Mouse (Mus musculus) c-Kit-positive CD71-negative TER-119-negative erythroid progenitor cells, embryonic 14.5 days (primary cell): Measurements from ENCODE around the gene Olfr1136.

Source experiments
- DNase-seq: peaks from one replicate; pipeline ENCODE4 v3.0.0-alpha.2; 2013; ENCODE audit warnings: low read depth

Gene Olfr1136

GRCm38 (mm10) chr2:87693847-87694246 lies at the start of gene Olfr1136:
Gene Olfr1136, minus strand, starts transcription at chr2:87693947.
- DNase-seq: no peak

DNA sequence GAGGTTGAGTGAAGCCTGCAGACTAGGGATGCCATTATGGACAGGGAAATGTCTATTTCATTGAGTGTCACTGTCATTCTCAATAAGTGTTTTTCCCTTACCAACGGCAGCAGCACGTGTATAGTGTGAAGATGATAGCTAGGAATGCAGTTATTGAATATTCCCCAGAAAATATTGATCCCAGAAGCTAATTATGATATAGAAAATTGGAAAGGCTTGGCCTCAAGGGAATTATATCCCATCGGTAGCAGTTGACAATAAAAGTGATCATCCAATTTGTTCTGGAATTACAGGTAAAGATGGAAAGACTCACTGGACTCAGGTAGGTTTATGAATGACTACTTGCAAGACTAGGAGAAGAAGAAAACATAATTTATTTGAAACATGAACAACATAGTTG lies 49.7 kb upstream of the Olfr1136 start, which contains the start of gene Olfr1140:
Gene Olfr1140 (plus strand): TSS at position 301 of the 400 bp plus-strand sequence.
- no peak for DNase-seq

GRCm38 (mm10) chr2:87739878-87740277 lies 46.1 kb upstream of the Olfr1136 start, which contains the start of gene Olfr1138:
Gene Olfr1138, minus strand, starts transcription at chr2:87739978.
- no peak for DNase-seq

- DNase-seq: no peak
Observed at GRCm38 (mm10) chr2:87713079-87713478, 19.3 kb upstream of the Olfr1136 start, which contains the start of gene Olfr1137. Gene Olfr1137, minus strand, starts transcription at chr2:87713179.

DNA sequence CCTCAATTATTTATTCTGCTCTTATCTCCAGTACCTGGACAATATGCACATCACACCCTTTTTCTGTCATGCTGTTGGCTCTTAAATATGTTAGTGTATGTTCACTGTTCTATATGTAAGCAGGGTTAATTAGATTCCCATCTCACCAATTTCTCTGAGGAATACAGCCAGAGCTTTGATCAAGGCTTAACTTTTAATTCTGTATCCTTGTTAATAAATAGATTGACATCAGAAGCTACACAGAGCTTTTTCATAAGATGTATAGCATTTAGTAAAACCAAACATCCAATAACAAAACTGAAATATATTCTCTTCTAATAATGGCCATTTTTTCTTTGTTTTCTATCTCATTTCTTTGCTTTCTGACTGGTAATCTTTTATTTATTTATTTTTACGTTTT lies 20.2 kb downstream of the Olfr1136 start, which contains the start of gene Olfr1135:
Gene Olfr1135 (minus strand): TSS at position 101 of the 400 bp plus-strand sequence.
- no peak for DNase-seq

DNA sequence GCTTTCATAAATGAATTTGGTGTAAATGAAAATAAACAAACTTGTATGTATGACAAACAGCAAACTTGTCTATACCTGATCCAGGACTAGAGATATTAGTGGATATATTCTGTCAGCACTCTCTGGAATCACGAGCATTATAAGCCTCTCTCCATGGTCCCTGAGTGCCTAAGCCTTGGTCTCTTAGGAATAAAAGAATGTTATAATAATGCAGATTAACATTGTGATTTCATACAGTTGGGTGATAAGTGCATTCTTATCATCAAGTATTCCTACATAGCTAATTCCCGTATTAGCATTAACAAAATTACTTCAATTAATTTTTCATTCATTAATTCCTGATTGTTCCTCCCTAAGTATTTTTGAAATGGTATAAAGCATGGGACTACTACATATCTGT lies 35.4 kb downstream of the Olfr1136 start, which contains the start of gene Olfr1134:
Gene Olfr1134 (minus strand): TSS at position 101 of the 400 bp plus-strand sequence.
- DNase-seq: no peak

DNA sequence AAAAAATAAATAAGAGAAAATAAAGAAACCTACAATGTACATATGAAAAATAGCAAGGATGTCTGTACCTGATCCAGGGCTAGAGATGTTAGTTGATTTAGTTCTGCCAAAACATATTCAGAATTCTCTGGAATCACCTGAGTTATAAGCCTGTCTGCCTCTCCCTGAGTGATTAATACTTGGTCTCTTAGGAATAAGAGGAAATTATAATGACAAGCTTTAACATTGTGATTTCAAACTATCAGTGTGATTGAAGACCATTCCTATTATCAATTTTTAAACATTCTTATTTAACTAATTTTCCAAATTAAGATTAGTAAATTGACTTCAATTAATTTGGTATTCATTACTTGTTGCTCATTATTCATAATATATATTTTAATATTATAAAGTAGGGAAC lies 46.5 kb downstream of the Olfr1136 start, which contains the start of gene Olfr1133:
Gene Olfr1133 (minus strand): TSS at position 101 of the 400 bp plus-strand sequence.
- no peak for DNase-seq
